Mouse (Mus musculus): Measurements from ENCODE around the gene Chst11. TPM values are rescaled to one million over a fixed set of nuclear protein-coding genes. Genes with fewer than 3 reads are reported as not detected.

The Chst11 gene
- total and polyA plus RNA-seq, 3 experiments, result 3.1 to 10.6 TPM; not detected in 1

DNA sequence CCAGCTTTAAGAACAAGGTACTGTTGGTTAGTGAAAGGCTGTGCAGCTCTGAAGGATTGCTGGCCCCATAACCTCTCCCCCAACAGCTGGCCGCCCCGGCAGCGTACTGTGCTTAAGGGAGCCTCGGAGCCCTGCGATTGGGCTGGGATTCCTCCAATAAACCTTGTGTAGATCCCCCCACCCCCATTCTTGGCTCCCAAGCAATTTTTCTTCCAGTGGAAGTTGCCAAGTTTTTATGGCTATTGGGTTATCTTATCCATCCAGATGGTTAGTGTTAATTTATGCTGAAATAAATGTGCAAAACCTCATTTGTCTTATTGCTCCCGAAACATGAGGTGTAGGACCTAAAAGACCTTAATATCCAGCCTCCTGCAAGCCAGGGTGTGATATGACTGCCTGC lies 166.1 kb downstream of the Chst11 start:
- no peak overlapping the region for H3K4me3 ChIP-seq (ENCODE audit: control insufficient read depth in 1 of 2, insufficient read depth in 1 of 2, low read depth in 2 of 2, low read length in 2 of 2)
- DNase-seq (ENCODE audit: low read depth, low spot score), result peak; percentile 9
- peak; percentile 51; the same call in 1 of the 2 replicates for TF ChIP-seq TCF12 (IDR thresholded peaks at IDR 0.05; ENCODE audit: low read depth, low read length)
- no peak for TF ChIP-seq ZNF384 (IDR thresholded peaks at IDR 0.05; ENCODE audit: low read depth, low read length)
- TF ChIP-seq RAD21 (IDR thresholded peaks at IDR 0.05; ENCODE audit: low read depth, low read length), result no peak
- TF ChIP-seq EP300 (IDR thresholded peaks at IDR 0.05; ENCODE audit: low read depth in 1 of 2, low read length in 2 of 2), result peak; percentile 16 to 23; a peak in 2 of 4 replicates
- TF ChIP-seq TAL1 (IDR thresholded peaks at IDR 0.05; ENCODE audit: low read length), result no peak
- peaks cover 23 to 24% of the 10 kb centered on the region in 2 experiments for H3K4me1 ChIP-seq (ENCODE audit: control insufficient read depth in 1 of 2, insufficient read depth in 2 of 2, low read length in 2 of 2)
- H3K9me3 ChIP-seq (replicated peaks; ENCODE audit: insufficient read depth, low read length), result no peaks in the 10 kb centered on the region
- no peaks in the 10 kb centered on the region for H3K79me2 ChIP-seq (ENCODE audit: control insufficient read depth, insufficient read depth, low read length, poor library complexity)
- H3K36me3 ChIP-seq (ENCODE audit: control insufficient read depth in 1 of 2, insufficient read depth in 2 of 2, low read length in 2 of 2), result peaks cover 0 to 16% of the 10 kb centered on the region in 2 experiments; a peak in 2 of 4 replicates
- H3K9ac ChIP-seq (ENCODE audit: control insufficient read depth, low read depth, low read length, poor library complexity, severe bottlenecking), result no peak overlapping the region
- no peak overlapping the region for H3K27ac ChIP-seq (ENCODE audit: control insufficient read depth, low read depth, low read length)
- no peaks in the 10 kb centered on the region for H3K27me3 ChIP-seq (ENCODE audit: control insufficient read depth in 1 of 2, insufficient read depth in 2 of 2, low read length in 2 of 2)

- Histone ChIP-seq H3K79me2 (ENCODE audit: control insufficient read depth, insufficient read depth, low read length, poor library complexity) (no peaks in the 10 kb centered on the region), H3K9me3 (replicated peaks; ENCODE audit: insufficient read depth, low read length) (no peaks in the 10 kb centered on the region), H3K4me1 (ENCODE audit: control insufficient read depth in 1 of 2, insufficient read depth in 2 of 2, low read length in 2 of 2) (peaks cover 24% of the 10 kb centered on the region in 2 experiments), H3K9ac (ENCODE audit: control insufficient read depth, low read depth, low read length, poor library complexity, severe bottlenecking) (no peak overlapping the region), H3K27ac (ENCODE audit: control insufficient read depth, low read depth, low read length) (no peak overlapping the region), H3K27me3 (ENCODE audit: control insufficient read depth in 1 of 2, insufficient read depth in 2 of 2, low read length in 2 of 2) (no peaks in the 10 kb centered on the region), H3K36me3 (ENCODE audit: control insufficient read depth in 1 of 2, insufficient read depth in 2 of 2, low read length in 2 of 2) (peaks cover 0 to 16% of the 10 kb centered on the region in 2 experiments; a peak in 2 of 4 replicates), H3K4me3 (ENCODE audit: control insufficient read depth in 1 of 2, insufficient read depth in 1 of 2, low read depth in 2 of 2, low read length in 2 of 2) (no peak overlapping the region)
- TF ChIP-seq NELFE (IDR thresholded peaks at IDR 0.05; ENCODE audit: low read depth, low read length), result no peak
- no peak for TF ChIP-seq BHLHE40 (IDR thresholded peaks at IDR 0.05; ENCODE audit: borderline replicate concordance, low read depth, low read length)
- no peak for TF ChIP-seq POLR2AphosphoS5 (IDR thresholded peaks at IDR 0.05; ENCODE audit: borderline replicate concordance, low read depth, low read length)
- TF ChIP-seq GATA1 (IDR thresholded peaks at IDR 0.05; ENCODE audit: low read depth, low read length), result no peak
- no peak for TF ChIP-seq UBTF (IDR thresholded peaks at IDR 0.05; ENCODE audit: borderline replicate concordance, insufficient read depth, low read depth, low read length)
- TF ChIP-seq USF1 (IDR thresholded peaks at IDR 0.05; ENCODE audit: low read depth, low read length), result no peak
- TF ChIP-seq MAZ (IDR thresholded peaks at IDR 0.05; ENCODE audit: low read depth, low read length), result no peak
- no peak for TF ChIP-seq MAX (IDR thresholded peaks at IDR 0.05; ENCODE audit: low read length)
- TF ChIP-seq SMC3 (IDR thresholded peaks at IDR 0.05; ENCODE audit: low read depth, low read length), result no peak
- no peak for TF ChIP-seq ZMIZ1 (IDR thresholded peaks at IDR 0.05; ENCODE audit: low read depth, low read length)
- no peak for TF ChIP-seq TCF12 (IDR thresholded peaks at IDR 0.05; ENCODE audit: low read depth, low read length)
- no peak for TF ChIP-seq USF2 (IDR thresholded peaks at IDR 0.05; ENCODE audit: borderline replicate concordance in 1 of 2, insufficient read depth in 1 of 2, low read depth in 1 of 2, low read length in 2 of 2)
- TF ChIP-seq SIN3A (IDR thresholded peaks at IDR 0.05; ENCODE audit: low read length), result no peak
- no peak for TF ChIP-seq CHD2 (IDR thresholded peaks at IDR 0.05; ENCODE audit: low read length)
- no peak for TF ChIP-seq KAT2A (conservative IDR thresholded peaks at IDR 0.05; ENCODE audit: low read depth, low read length)
- no peak for DNase-seq (ENCODE audit: low read depth, low spot score)
Measured at GRCm38 (mm10) chr10:83151896-83152685, 166.8 kb downstream of the Chst11 start.
